Mouse (Mus musculus) embryonic fibroblast, embryonic 13.5 days (primary cell): ENCODE data around the gene Uaca. TPM values are rescaled to one million over a fixed set of nuclear protein-coding genes. Genes with fewer than 3 reads are reported as not detected.
"Not testable (repeated sequence)": the region's sequence is repeated elsewhere in the genome, so short reads cannot be mapped to it uniquely, and the experiment has no call there.

Source experiments
- H3K27ac ChIP-seq: 2 replicates; pipeline ENCODE4 v1.5.1; 2012; ENCODE audit warnings: low read length, control low read depth, inconsistent platforms; ENCODE audit not compliant: insufficient read depth
- H3K4me1 ChIP-seq: 2 replicates; pipeline ENCODE4 v1.6.1; 2011; ENCODE audit warnings: low read length; ENCODE audit not compliant: control insufficient read depth, insufficient read depth
- H3K4me3 ChIP-seq: 2 replicates; pipeline ENCODE4 v1.5.1; 2011; ENCODE audit warnings: mild to moderate bottlenecking, control low read depth, low read length; ENCODE audit not compliant: insufficient read depth
- CTCF ChIP-seq: IDR thresholded peaks from 2 replicates; pipeline ENCODE4 v1.5.1; 2011; ENCODE audit warnings: mild to moderate bottlenecking, control low read depth, low read length, moderate library complexity, borderline replicate concordance; ENCODE audit not compliant: insufficient read depth
- POLR2A ChIP-seq: IDR thresholded peaks from 2 replicates; pipeline ENCODE4 v1.6.1; 2011; ENCODE audit warnings: low read depth, mild to moderate bottlenecking, control low read depth, low read length, moderate library complexity
- polyA plus RNA-seq: library from polyadenylated mRNA; stranded (reverse); fragments of >200 nt; gene quantifications from 2 replicates; pipeline ENCODE4 v1.2.4, GENCODE M21; 2011; ENCODE audit warnings: low read depth; ENCODE audit not compliant: missing spikeins, insufficient read length

Uaca gene
- polyA plus RNA-seq, 1 experiment: 15.1 TPM

DNA sequence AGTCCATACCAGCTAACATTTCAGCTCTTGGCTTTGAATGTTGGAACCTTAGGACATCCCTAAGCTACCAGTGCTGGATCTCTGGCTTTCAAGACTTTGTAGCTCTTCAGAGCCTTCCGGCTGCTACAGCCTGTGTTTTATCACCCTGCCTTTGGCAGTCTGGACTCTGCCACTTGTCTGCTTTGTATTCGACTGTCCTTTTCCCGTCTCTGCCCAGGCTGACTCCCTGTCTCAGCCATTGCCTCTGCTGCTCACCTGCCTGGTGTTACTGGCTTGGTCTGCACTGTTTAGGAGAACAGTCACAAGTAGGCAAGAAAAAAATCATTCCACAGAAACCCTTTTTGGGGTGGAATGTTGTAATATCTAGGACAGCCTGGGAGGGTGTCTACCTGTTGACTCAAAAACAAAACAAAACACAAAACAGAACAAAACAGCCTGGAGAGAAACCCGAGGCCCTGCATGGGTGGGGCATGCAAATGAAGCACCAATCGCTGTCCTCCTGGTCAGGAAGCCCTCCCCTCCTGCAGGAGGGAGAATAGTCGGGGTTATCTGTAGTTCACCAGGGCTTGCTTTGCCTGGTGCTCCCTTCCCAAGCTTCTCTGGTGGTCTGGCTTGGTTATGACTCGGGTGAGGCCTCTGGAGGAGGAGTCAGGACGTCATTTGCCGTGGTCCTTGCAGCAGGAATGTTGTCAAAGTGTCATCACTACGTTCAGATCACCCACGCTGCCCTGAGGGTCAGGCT, 19.0 kb downstream of the Uaca start:
- Histone ChIP-seq H3K27ac (no peak overlapping the region), H3K4me3 (no peak overlapping the region), H3K4me1 (no peaks in the 10 kb centered on the region)
- no peak for TF ChIP-seq POLR2A
- TF ChIP-seq CTCF: no peak

- H3K27ac ChIP-seq: no peak overlapping the region
- TF ChIP-seq POLR2A: no peak
- TF ChIP-seq CTCF: no peak
- no peaks in the 10 kb centered on the region for H3K4me1 ChIP-seq
- H3K4me3 ChIP-seq: no peak overlapping the region
These were observed 21.2 kb downstream of the Uaca start for GRCm38 (mm10) chr9:60815502-60815901.

- H3K4me3 ChIP-seq: no peak overlapping the region
- TF ChIP-seq CTCF (no peak), POLR2A (no peak)
- H3K4me1 ChIP-seq: no peaks in the 10 kb centered on the region
- H3K27ac ChIP-seq: no peak overlapping the region
These were observed 23.2 kb downstream of the Uaca start for GRCm38 (mm10) chr9:60817585-60817984.

DNA sequence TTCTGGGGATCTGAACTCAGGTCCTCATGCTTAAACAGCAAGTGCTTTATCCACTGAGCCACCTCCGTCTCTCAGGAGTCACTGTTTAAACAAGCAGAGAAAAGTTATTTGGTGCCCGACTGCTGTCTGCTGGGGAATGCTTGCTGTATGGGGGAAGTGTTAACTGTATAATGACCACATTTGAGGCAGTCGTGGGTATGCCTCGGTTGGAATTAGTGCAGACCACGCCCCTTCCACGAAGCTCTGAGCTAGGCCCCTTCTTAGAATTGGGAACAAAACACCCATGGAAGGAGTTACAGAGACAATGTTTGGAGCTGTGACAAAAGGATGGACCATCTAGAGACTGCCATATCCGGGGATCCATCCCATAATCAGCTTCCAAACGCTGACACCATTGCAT, 24.2 kb downstream of the Uaca start:
- not testable (repeated sequence) for H3K4me3 ChIP-seq, H3K4me1 ChIP-seq, H3K27ac ChIP-seq

GRCm38 (mm10) chr9:60819340-60819739, 25.0 kb downstream of the Uaca start:
- no peak overlapping the region for H3K27ac ChIP-seq
- H3K4me1 ChIP-seq: no peaks in the 10 kb centered on the region
- TF ChIP-seq CTCF: no peak
- TF ChIP-seq POLR2A: no peak
- H3K4me3 ChIP-seq: no peak overlapping the region

DNA sequence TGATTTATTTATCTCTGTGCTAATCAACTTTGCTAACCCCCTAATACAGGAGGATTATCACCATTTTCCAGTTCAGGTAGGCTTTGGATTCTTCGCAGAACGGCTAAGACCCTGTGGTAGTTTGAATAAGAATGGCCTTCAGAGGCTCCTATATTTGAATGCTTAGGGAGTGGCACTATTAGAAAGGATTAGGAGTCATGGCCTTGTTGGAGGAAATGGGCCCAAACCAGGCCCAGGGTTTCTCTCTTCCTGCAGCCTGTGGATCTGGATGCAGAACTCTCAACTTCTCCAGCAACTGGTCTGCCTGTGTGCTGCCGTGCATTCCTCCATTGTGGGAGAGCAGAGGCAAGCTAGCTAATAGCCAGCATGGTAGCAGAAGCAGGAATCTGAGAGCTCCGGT, 27.2 kb downstream of the Uaca start:
- Histone ChIP-seq H3K4me3 (no peak overlapping the region), H3K4me1 (no peaks in the 10 kb centered on the region), H3K27ac (no peak overlapping the region)
- no peak for TF ChIP-seq CTCF
- no peak for TF ChIP-seq POLR2A

DNA sequence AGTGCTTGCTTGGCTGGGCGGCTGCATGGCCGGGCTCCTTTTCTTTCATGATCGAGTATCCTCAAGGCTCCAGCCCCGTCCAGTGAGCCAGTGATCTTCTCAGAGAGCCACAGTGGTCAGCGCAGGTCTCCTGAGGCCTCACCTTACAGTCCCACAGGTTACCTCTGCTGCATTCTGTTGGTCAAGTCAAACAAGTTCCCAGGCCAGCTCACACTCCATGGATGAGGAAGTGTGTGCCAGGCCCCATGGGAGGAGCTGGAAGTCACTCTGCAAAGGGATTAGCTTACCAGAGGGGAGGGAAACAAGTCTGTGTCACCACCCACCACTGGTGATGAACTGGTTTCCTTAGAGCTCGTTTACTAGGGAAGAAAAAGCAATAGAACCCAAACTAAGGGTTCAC, 28.3 kb downstream of the Uaca start:
- Histone ChIP-seq H3K4me1 (no peaks in the 10 kb centered on the region), H3K4me3 (no peak overlapping the region), H3K27ac (no peak overlapping the region)
- TF ChIP-seq POLR2A: no peak
- TF ChIP-seq CTCF: no peak

GRCm38 (mm10) chr9:60825506-60825905, 31.2 kb downstream of the Uaca start:
- no peaks in the 10 kb centered on the region for H3K4me1 ChIP-seq
- TF ChIP-seq CTCF (no peak), POLR2A (no peak)
- H3K4me3 ChIP-seq: no peak overlapping the region
- no peak overlapping the region for H3K27ac ChIP-seq

DNA sequence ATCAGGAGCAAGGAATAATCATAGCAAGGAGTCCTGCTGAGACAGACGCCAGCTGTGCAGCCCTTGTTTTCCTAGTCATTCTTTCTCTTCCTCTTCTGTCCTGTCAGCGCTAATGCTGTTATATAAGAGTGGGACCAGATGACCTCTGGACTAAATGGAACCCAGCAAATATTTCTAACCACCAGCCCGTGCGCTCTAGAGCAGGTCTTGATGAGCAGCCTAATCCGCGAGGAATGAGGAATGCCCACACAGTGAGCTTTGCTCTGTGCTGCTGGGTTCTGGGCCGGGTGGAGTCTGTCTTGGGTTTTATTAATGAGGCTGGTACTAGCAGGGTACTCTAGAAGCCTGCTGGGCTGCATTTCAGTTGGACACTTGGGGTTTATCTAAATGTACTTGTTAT, 32.4 kb downstream of the Uaca start:
- no peak for TF ChIP-seq CTCF
- no peak for TF ChIP-seq POLR2A
- no peak overlapping the region for H3K27ac ChIP-seq
- no peaks in the 10 kb centered on the region for H3K4me1 ChIP-seq
- H3K4me3 ChIP-seq: no peak overlapping the region

GRCm38 (mm10) chr9:60828196-60828595, 33.9 kb downstream of the Uaca start:
- no peaks in the 10 kb centered on the region for H3K4me1 ChIP-seq

More at GRCm38 (mm10) chr9:60828196-60828595, 33.9 kb downstream of the Uaca start:
- TF ChIP-seq POLR2A: no peak
- no peak for TF ChIP-seq CTCF
- H3K27ac ChIP-seq: no peak overlapping the region
- no peak overlapping the region for H3K4me3 ChIP-seq
